Mouse (Mus musculus) testis, postnatal 14 days (tissue): ENCODE data around the gene Trmt5.

Source experiments
- DNase-seq: peaks from one replicate; pipeline ENCODE4 v3.0.0; 2021; ENCODE audit warnings: low spot score

Gene Trmt5

GRCm38 (mm10) chr12:73286287-73287092 lies at the start of gene Trmt5, which contains the start of gene Slc38a6:
Gene Trmt5, minus strand, starts transcription at chr12:73286710.
Gene Slc38a6, plus strand, starts transcription at chr12:73286779.
- DNase-seq = peak; percentile 94

GRCm38 (mm10) chr12:73334051-73334551 lies 47.6 kb upstream of the Trmt5 start:
- no peak for DNase-seq

- no peak for DNase-seq
These were observed 46.2 kb upstream of the Trmt5 start for GRCm38 (mm10) chr12:73332701-73333100.

GRCm38 (mm10) chr12:73330236-73330635 lies 43.7 kb upstream of the Trmt5 start:
- no peak for DNase-seq

GRCm38 (mm10) chr12:73328448-73329167 lies 42.1 kb upstream of the Trmt5 start:
- no peak for DNase-seq

- no peak for DNase-seq
These were observed 40.9 kb upstream of the Trmt5 start for GRCm38 (mm10) chr12:73327381-73327780.

DNA sequence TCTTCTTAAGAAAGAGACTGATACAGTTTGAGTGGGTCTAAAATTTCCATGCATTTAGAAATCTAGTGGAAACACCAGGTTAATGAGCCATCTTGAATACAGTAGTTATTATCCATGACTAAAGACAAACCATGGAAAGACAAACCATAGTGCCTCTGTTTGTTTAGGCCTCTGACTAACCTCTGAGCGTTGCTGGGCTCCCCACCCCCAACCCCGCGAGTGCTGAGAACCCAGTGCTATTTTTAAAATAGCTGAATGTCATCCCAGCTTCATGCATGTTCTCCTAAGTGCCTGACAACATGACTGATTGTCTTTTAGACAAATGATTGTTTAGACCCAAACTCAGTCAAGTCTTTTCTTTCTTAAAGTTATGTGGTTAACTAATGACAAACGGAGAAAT lies 39.1 kb upstream of the Trmt5 start:
- no peak for DNase-seq

- no peak for DNase-seq
These were observed 38.7 kb upstream of the Trmt5 start for GRCm38 (mm10) chr12:73325181-73325580.

GRCm38 (mm10) chr12:73324742-73325141 lies 38.2 kb upstream of the Trmt5 start:
- no peak for DNase-seq

GRCm38 (mm10) chr12:73324180-73324586 lies 37.7 kb upstream of the Trmt5 start:
- no peak for DNase-seq

DNA sequence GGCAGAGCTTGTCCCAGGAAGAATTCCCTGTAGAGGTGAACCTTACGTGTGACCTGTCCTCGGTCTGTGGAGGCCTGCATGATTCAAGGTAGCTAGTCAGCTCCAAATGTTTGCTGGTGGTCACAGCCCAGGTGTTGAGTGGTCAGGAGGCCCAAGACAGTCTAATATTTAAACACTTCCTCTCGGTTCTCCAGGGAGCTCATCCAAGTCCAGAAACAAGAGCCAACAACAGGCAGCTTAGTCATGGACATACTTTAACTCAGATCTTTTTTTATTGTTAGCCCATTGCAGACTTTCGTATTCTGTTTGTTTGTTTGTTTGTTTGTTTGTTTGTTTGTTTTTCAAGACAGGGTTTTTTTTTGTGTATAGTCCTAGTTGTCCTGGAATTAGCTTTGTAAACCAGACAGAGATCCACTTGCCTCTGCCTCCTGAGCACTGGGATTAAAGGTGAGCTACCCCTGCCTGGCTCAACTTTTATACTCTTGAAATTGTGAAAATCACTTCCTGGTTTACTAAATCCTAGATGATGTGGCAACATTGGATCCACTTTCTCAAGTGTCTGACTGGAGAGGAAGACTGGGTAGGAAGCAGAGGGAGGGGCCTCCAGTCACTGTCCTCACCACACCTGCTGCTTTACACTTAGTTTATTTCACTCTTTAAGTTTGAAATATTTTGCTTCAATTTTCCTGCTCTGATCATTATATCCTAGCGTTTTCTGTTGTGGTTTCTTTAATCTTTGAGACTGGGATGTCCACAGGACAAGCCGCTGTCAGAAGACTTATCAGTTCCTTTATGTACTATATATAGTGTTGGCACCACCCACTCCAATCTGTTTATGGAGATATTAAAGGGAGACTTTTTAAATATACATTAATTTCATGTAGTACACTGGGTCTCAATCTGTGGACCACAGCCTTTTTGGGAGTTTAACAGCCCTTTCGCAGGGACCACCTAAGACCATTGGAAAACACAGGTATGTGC lies 31.5 kb upstream of the Trmt5 start:
- no peak for DNase-seq

GRCm38 (mm10) chr12:73308711-73309110 lies 22.2 kb upstream of the Trmt5 start:
- DNase-seq = no peak

DNA sequence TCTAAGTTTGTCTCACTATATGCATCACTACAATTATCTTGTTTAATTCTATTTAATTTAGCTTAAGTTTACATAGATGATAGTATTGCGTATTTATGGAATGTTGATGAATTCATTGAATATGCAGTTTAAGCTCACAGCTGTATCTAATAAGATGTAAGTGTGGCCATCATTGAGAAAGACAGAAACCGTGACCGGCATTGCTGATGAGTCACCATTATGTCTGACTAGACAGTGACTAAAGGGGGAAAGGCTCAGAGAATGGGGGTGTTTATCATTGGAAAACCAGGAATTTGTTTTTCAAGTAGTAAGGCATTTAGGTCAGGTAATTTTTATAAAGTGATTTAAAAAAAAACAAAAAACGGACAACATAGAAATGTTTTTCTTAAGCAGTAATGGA lies 21.2 kb upstream of the Trmt5 start:
- DNase-seq = no peak

DNA sequence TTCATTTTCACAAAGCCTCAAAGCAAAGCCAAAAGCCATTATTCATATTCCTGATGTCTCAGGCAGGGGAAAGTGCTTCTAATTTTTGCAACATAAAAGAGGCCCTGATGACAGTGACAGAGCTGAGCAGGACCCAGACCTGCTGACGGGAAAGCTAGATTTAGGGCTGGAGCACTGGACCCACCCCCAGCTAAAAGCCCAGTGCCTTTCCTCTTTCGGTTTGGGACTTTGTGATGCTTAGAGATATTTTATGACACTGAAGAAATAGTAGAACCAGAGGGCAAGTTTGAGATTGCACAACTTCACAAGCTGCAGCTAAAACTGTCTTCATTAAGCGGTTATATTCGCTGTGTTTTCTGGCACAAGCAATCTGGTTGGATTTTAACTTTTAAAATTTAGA lies 18.1 kb upstream of the Trmt5 start:
- DNase-seq = no peak

GRCm38 (mm10) chr12:73300531-73300930 lies 14.0 kb upstream of the Trmt5 start:
- no peak for DNase-seq

DNA sequence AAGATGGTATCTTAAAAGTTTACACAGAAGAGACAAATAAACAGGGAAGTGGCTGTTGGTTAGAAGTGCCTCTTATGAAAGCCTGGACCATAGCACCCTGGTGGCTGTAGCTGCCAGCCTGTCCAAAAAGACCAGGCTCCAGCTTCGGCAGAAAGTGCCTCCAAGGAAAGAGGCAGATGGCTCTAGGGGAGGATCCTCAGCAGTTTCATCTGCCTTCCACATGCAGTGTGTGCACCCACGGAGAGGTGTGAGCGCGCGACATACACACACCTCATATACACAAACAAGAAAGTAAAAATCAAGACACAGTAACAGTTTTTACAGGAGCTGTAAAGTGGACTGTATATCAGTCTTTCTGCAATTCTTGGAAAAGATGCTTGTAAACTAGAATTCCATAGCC lies 12.1 kb upstream of the Trmt5 start:
- no peak for DNase-seq

GRCm38 (mm10) chr12:73295505-73296140 lies 9.1 kb upstream of the Trmt5 start:
- DNase-seq = no peak

DNA sequence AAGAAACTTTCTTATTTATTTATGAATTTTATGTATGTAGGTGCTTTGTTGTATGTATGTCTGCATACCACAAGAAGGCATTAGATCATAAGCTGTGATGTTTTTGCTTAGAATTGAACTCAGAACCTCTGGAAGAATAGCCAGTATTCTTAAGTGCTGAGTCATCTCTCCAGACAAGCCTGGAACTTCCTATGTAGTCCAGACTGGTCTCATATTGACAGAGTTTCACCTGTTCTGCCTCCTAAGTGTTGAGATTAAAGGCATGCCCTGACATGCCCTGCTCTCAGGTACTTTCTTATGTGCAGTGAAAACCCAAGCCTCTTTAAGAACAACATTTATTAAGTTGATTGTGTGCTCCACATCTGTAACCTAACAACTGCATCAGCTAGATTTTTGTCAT lies 8.4 kb upstream of the Trmt5 start:
- DNase-seq = no peak

- DNase-seq = no peak
These were observed 2.1 kb upstream of the Trmt5 start for GRCm38 (mm10) chr12:73288626-73289025.

- DNase-seq = no peak
These were observed 1.1 kb upstream of the Trmt5 start for GRCm38 (mm10) chr12:73287609-73288008.

DNA sequence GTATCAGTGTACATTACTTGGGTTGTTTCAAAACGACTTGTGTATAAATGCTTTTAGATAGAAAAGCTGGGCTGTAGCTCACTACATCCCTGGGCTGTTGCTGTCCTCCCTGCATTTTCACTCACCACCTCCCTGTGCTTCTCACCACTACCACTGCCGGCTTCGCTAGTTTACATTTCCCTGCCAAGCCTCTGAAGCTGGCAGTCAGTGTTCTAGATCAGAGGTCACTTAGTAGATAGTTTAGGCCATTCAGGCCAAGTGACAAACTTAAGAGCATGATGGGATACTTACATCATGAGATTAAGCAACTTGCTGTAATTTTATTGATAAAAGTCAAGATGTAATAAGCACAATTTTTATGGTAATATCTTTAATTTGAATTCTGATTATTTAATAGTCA lies 11.6 kb downstream of the Trmt5 start:
- no peak for DNase-seq

GRCm38 (mm10) chr12:73269933-73270332 lies 16.6 kb downstream of the Trmt5 start:
- DNase-seq = no peak
